Comparison of ENCODE assay signal across 8 mouse cellular contexts in the genomic region with DNA sequence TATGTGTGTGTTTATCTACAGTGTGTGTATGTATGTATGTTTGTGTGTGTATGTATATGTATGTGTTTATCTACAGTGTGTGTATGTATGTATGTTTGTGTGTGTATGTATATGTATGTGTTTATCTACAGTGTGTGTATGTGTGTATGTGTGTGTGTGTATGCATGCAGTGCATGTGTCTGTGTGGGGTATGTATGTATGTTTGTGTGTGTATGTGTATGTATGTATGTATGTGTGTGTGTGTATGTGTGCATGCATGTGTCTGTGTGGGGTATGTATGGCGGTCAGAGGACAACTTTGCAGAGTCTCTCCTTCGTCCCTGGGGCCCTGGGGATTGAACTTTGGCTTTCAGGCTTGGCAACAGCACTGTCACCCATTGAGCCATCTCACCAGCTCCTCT. TPM values are rescaled to one million over a fixed set of nuclear protein-coding genes. Genes with fewer than 3 reads are reported as not detected.
DNase-seq lines count a peak whose midpoint lies in the region; ATAC-seq lines count a peak whose summit lies in the region.
"Not testable (repeated sequence)": the region's sequence is repeated elsewhere in the genome, so short reads cannot be mapped to it uniquely, and the experiment has no call there.

No protein-coding gene starts in this region.

- peak; percentile 95 for ATAC-seq in embryonic facial prominence, embryonic 11.5 days (replicated peaks; ENCODE audit: insufficient number of reproducible peaks, low FRiP score, low TSS enrichment, low read depth)
- ATAC-seq in forebrain, embryonic 14.5 days = peak; percentile 67; the same call in 1 of the 2 replicates
- peak; percentile 87; the same call in 1 of the 2 replicates for ATAC-seq in hindbrain, embryonic 12.5 days (ENCODE audit: low FRiP score)
- 0 out of 2 replicates have a peak, but pooled peaks have one; percentile 60 for ATAC-seq in intestine, embryonic 16.5 days
- ATAC-seq in limb, embryonic 15.5 days (ENCODE audit: insufficient number of reproducible peaks, low FRiP score, low TSS enrichment, low read depth) = peak; percentile 87
- ATAC-seq in lung, embryonic 16.5 days (ENCODE audit: low read depth) = peak; percentile 83
- peak; percentile 88 for ATAC-seq in stomach, embryonic 16.5 days (ENCODE audit: insufficient read depth, low FRiP score)

- WGBS in embryonic facial prominence, embryonic 11.5 days = 65% methylated on average over 2 of the region's 2 CpGs
- 76% methylated on average over 2 of the region's 2 CpGs for WGBS in forebrain, embryonic 14.5 days
- 92% methylated on average over 2 of the region's 2 CpGs for whole genome bisulfite sequencing in hindbrain, embryonic 12.5 days
- WGBS in intestine, embryonic 16.5 days = 77% methylated on average over 2 of the region's 2 CpGs
- WGBS in limb, embryonic 15.5 days = 72% methylated on average over 2 of the region's 2 CpGs
- 69% methylated on average over 2 of the region's 2 CpGs for WGBS in lung, embryonic 16.5 days
- WGBS in stomach, embryonic 16.5 days = 80% methylated on average over 2 of the region's 2 CpGs

- H3K27ac ChIP-seq in embryonic facial prominence, embryonic 11.5 days (replicated peaks; ENCODE audit: low read depth, low read length); forebrain, embryonic 14.5 days (ENCODE audit: low read depth, low read length); hindbrain, embryonic 12.5 days; intestine, embryonic 16.5 days (ENCODE audit: low read length); limb, embryonic 15.5 days; lung, embryonic 16.5 days (ENCODE audit: low read length); stomach, embryonic 16.5 days (ENCODE audit: low read length): not testable (repeated sequence)

- not testable (repeated sequence) for H3K27me3 ChIP-seq in embryonic facial prominence, embryonic 11.5 days (ENCODE audit: control insufficient read depth, insufficient read depth, low read length); forebrain, embryonic 14.5 days (replicated peaks; ENCODE audit: control insufficient read depth, insufficient read depth, low read length); hindbrain, embryonic 12.5 days; intestine, embryonic 16.5 days (replicated peaks; ENCODE audit: control insufficient read depth, insufficient read depth, low read length); limb, embryonic 15.5 days; lung, embryonic 16.5 days (ENCODE audit: control insufficient read depth, insufficient read depth, low read depth, low read length); stomach, embryonic 16.5 days (ENCODE audit: control insufficient read depth, insufficient read depth, low read length)

- H3K9me3 ChIP-seq in embryonic facial prominence, embryonic 11.5 days (replicated peaks; ENCODE audit: control insufficient read depth, low read length); forebrain, embryonic 14.5 days (replicated peaks; ENCODE audit: control insufficient read depth, low read length); hindbrain, embryonic 12.5 days (replicated peaks); intestine, embryonic 16.5 days (ENCODE audit: control insufficient read depth, low read length); limb, embryonic 15.5 days; lung, embryonic 16.5 days (ENCODE audit: control insufficient read depth, low read length); stomach, embryonic 16.5 days (replicated peaks; ENCODE audit: control insufficient read depth, low read length): not testable (repeated sequence)

- H3K9ac ChIP-seq in embryonic facial prominence, embryonic 11.5 days (replicated peaks; ENCODE audit: low read length); forebrain, embryonic 14.5 days (ENCODE audit: low read length); hindbrain, embryonic 12.5 days; intestine, embryonic 16.5 days (ENCODE audit: low read depth, low read length); limb, embryonic 15.5 days; lung, embryonic 16.5 days (ENCODE audit: low read length); stomach, embryonic 16.5 days (ENCODE audit: low read length): not testable (repeated sequence)

- not testable (repeated sequence) for H3K4me2 ChIP-seq in embryonic facial prominence, embryonic 11.5 days (ENCODE audit: low read depth, low read length); forebrain, embryonic 14.5 days (ENCODE audit: low read length); hindbrain, embryonic 12.5 days (replicated peaks); intestine, embryonic 16.5 days (ENCODE audit: low read depth, low read length); limb, embryonic 15.5 days; lung, embryonic 16.5 days (ENCODE audit: low read depth, low read length); stomach, embryonic 16.5 days (ENCODE audit: low read depth, low read length)

- H3K4me1 ChIP-seq in embryonic facial prominence, embryonic 11.5 days (ENCODE audit: control insufficient read depth, insufficient read depth, low read length); forebrain, embryonic 14.5 days (ENCODE audit: control insufficient read depth, insufficient read depth, low read length); hindbrain, embryonic 12.5 days; intestine, embryonic 16.5 days (ENCODE audit: control insufficient read depth, insufficient read depth, low read length); limb, embryonic 15.5 days; lung, embryonic 16.5 days (replicated peaks; ENCODE audit: control insufficient read depth, insufficient read depth, low read length); stomach, embryonic 16.5 days (ENCODE audit: control insufficient read depth, insufficient read depth, low read length): not testable (repeated sequence)

- H3K4me3 ChIP-seq in embryonic facial prominence, embryonic 11.5 days (ENCODE audit: low read depth, low read length); forebrain, embryonic 14.5 days (ENCODE audit: low read depth, low read length); hindbrain, embryonic 12.5 days; intestine, embryonic 16.5 days (ENCODE audit: low read length); limb, embryonic 15.5 days; lung, embryonic 16.5 days (ENCODE audit: low read length); stomach, embryonic 16.5 days (replicated peaks; ENCODE audit: low read length): not testable (repeated sequence)

- not testable (repeated sequence) for DNase-seq in embryonic facial prominence, embryonic 11.5 days (ENCODE audit: low spot score); forebrain, embryonic 14.5 days (ENCODE audit: low spot score)
- DNase-seq in naive thymus-derived CD4-positive, alpha-beta T cell, adult 2 months (ENCODE audit: low read depth) = peak; percentile 48

- H3K36me3 ChIP-seq in embryonic facial prominence, embryonic 11.5 days (replicated peaks; ENCODE audit: control insufficient read depth, insufficient read depth, low read depth, low read length); intestine, embryonic 16.5 days (ENCODE audit: control insufficient read depth, insufficient read depth, low read length); lung, embryonic 16.5 days (ENCODE audit: control insufficient read depth, insufficient read depth, low read length); stomach, embryonic 16.5 days (ENCODE audit: control insufficient read depth, insufficient read depth, low read length): not testable (repeated sequence)
- peaks cover 31% of the 10 kb centered on the region for H3K36me3 ChIP-seq in forebrain, embryonic 14.5 days (ENCODE audit: control insufficient read depth, insufficient read depth, low read length)
- peaks cover 34% of the 10 kb centered on the region for H3K36me3 ChIP-seq in hindbrain, embryonic 12.5 days
- peaks cover 60% of the 10 kb centered on the region for H3K36me3 ChIP-seq in limb, embryonic 15.5 days

RNA-seq across cellular contexts. Expression of gene Aar2, which starts 30.7 kb away (rescaled TPM):
- polyA plus RNA-seq in embryonic facial prominence, embryonic 11.5 days (2014; fragmentation: Nextera tagmentation; extraction: Ambion mirVana) = 50.7 and 51.0 TPM in 2 replicates
- 51.1 and 51.3 TPM in 2 replicates for polyA plus RNA-seq in forebrain, embryonic 14.5 days (2014; fragmentation: Nextera tagmentation; extraction: Ambion mirVana)
- 43.6 and 48.9 TPM in 2 replicates for polyA plus RNA-seq in hindbrain, embryonic 12.5 days (2016; fragmentation: Nextera tagmentation; extraction: Ambion mirVana)
- polyA plus RNA-seq in intestine, embryonic 16.5 days (2015; fragmentation: Nextera tagmentation; extraction: Ambion mirVana) = 33.1 and 33.2 TPM in 2 replicates
- 33.2 and 33.4 TPM in 2 replicates for polyA plus RNA-seq in limb, embryonic 15.5 days (2015; fragmentation: Nextera tagmentation; extraction: Ambion mirVana)
- 31.0 and 32.1 TPM in 2 replicates for polyA plus RNA-seq in lung, embryonic 16.5 days (2015; fragmentation: Nextera tagmentation; extraction: Ambion mirVana)
- polyA plus RNA-seq in stomach, embryonic 16.5 days (2015; fragmentation: Nextera tagmentation; extraction: Ambion mirVana) = 29.8 and 30.5 TPM in 2 replicates
